Mouse (Mus musculus): ENCODE data around the gene Maff. TPM values are rescaled to one million over a fixed set of nuclear protein-coding genes. Genes with fewer than 3 reads are reported as not detected.

The Maff gene
- 10 to 100 TPM in 2 of 4 experiments, 1 to 10 TPM in 2; 5.7 to 11.1 (median 9.9) TPM for total RNA-seq (2022)

- DNase-seq (ENCODE audit: low spot score) = no peak
Observed at GRCm38 (mm10) chr15:79346051-79346793, at the start of gene Maff. Gene Maff, plus strand, starts transcription at chr15:79346621.

DNA sequence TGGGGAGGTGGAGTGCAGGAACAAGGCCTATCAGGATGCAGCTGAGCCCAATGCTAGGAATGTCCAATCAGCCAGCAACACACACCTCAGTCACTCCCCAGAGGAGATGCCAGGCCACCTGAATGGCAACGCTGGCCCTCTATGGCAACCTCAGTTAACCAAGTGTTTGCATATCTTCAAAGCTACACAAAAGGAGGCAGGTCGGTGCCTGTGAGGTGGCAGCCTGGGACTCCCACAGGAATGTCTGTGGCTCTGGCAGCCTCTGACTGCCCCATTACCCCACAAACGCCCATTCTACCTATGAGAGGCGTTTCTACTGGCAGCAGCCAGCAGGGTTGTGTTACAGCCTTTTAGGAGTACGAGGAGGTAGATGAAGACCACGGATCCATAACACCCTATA is 47.9 kb upstream of the Maff start:
- DNase-seq (ENCODE audit: low spot score) = no peak

- DNase-seq (ENCODE audit: low spot score) = no peak
Observed at GRCm38 (mm10) chr15:79299563-79300155, 46.8 kb upstream of the Maff start.

DNA sequence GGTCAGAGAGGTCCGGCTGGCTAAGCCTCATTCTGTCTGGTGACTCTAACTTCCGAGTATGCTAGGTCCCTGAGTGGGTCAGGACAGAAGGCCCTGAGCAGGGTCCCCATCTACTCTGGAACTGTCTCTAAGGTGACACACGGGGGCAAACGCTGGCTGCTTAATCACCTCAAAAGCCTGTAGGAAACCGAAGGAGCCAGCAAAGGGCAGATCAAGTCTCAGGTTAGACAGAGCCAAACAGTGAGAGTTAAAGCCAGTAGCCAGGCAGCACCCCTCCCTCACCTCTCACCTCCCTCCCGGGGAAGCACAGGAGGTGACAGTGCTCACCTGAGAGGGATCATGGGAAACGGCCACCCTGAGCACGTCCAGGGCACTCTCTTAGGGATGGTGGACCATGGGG is 42.7 kb upstream of the Maff start:
- DNase-seq (ENCODE audit: low spot score) = no peak

DNA sequence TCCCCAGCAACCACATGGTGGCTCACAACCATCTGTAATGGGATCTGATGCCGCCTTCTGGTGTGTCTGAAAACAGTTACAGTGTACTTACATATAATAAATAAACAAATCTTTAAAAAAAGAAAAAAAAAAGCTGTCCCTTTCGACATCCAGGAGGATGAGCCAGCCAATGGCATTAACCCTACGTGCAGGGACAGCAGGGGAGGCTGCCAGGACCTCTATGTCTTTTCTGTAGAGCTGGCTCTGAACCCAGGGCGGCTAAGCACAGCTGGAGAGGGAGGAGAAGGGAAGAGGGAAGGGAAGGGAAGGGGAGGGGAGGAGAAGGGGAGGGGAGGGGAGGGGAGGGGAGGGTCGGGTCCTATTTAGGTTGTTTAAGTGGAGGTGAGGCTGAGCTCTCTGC is 41.6 kb upstream of the Maff start:
- no peak for DNase-seq (ENCODE audit: low spot score)

- no peak for DNase-seq (ENCODE audit: low spot score)
Observed at GRCm38 (mm10) chr15:79306043-79306637, 40.3 kb upstream of the Maff start.

DNA sequence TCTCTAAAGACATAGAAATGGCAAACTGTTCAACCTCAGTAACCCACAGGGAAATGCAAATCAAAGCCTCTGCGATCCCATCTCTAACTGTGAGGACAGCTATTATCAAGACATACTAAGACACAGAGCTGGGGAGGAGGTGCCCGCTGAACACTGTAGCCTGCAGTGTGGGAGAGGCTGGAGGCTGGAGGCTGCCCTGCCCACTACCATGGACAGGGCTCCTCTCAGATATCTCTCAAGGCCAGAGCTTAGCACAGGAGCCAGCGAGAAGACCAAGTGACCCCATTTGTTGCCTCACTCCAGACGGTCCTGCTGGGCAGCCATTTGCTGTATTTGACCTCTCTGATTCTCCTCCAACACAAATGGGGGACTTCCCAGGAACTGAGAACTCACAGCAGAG is 38.6 kb upstream of the Maff start:
- no peak for DNase-seq (ENCODE audit: low spot score)

DNA sequence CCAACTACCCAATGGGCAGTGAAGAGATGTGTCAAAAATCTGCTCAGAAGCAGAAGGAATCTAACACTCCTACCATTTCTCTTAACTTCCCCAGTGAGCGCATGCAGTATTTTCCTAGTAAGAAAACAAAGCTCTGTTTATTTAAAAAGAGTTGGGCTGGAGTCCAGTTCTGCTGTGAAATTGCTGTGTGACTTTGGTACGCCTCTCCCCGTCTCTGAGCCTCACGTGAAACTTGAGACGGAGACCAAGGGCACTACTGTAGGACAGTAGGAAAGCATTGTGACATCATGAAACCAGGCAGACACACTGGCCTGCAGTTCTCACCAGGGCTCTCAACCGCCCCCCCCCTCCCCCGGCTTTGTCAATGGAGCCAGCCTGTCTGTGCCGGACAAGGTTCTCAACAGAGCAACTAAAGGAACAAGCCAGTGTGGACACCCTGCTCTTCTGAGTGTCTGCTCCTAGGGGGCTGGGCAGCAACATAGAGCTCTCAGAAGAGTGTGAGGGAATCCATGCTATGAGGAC is 32.5 kb upstream of the Maff start:
- no peak for DNase-seq (ENCODE audit: low spot score)

DNA sequence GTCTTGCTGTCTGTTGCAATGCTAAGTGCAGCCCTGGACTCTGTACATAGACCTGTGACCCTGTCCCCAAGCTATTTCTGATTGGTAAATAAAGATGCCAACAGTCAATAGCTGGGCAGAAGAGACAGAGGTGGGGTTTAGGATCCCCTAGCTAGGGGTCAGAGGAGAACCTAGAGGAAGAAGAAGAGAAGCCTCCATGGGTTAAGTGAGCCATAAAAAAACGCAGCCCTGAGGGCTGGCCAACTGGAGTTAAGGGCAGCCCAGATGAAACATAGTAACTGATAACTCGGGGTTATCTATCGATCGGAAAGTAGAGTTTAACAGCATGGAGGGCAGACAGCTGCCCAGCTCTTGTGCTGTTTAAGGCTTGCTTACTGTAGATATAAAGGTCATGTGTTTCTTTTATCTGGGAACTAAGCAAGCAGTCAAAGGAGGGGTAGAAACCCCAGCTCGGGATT is 24.7 kb upstream of the Maff start:
- DNase-seq (ENCODE audit: low spot score) = no peak

DNA sequence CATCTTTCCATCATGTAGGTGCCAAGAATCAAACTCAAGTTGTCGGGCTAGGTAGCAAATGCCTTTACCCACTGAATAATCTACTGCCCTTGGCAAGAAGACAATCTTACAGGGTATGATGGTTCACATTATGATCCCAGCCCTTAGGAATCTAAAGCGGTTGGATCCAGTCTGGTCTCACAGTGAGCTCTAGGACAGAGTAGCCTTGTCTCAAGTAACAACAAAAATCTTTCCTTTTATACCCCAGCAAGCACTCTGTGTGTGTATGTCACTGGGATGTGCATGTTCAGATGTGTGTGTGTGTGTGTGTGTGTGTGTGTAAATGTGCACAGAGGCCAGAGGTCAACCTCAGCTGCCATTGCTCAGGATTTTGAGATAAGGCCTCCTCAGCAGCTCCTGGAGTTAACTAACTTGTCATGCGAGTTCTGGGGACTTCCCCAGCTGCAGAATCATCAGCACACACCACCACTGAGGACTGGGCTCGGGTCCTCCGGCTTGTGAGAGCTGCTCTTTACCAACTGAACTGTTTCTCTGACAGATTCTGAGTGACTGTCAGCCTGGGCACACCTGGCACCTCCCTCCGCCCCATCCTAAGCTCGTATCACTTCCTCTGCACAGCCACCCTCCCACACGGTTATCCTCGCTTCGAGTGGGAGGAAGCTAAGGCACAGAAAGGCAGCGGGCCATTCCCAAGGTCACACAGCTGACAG is 24.0 kb upstream of the Maff start:
- no peak for DNase-seq (ENCODE audit: low spot score)

- peak; percentile 90 for DNase-seq (ENCODE audit: low spot score)
Observed at GRCm38 (mm10) chr15:79322991-79323790, 23.2 kb upstream of the Maff start.

DNA sequence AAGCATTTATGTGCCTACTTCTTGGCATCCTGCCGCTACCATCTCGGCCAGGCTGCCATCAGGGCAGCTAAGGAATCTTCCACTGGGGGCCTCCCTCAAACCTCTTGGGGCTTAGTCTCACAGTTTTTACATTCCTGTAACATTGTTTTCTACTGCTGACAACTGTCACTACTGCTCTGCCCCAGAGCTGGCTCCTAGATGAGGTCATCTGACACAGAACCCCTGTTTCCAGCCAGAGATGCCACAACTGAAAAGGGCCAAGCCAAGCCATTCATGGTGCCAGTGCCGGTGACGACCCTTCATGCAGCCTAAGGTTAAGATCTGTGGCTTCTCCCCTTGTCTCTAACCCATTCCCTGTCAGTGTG is 22.6 kb upstream of the Maff start:
- no peak for DNase-seq (ENCODE audit: low spot score)

- no peak for DNase-seq (ENCODE audit: low spot score)
Observed at GRCm38 (mm10) chr15:79324373-79324772, 22.0 kb upstream of the Maff start.

DNA sequence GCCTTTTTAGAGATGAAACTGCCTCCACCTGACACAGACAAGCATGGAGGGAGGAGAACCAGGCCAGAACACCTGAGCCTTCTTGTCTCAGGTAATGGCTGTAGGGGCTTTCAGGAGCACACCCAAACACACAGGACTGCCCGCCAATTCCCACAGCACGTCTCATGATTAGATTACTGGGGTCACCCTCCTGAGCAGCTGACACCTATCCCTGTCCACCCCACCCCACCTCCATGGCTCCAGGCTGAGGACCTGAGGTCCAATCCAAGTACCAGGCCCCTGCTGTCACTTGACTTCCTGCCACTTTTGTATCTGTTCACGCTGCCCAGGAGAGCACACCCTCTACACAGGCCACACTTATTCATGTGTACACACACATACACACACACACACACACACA is 20.7 kb upstream of the Maff start:
- DNase-seq (ENCODE audit: low spot score) = no peak

- DNase-seq (ENCODE audit: low spot score) = no peak
Observed at GRCm38 (mm10) chr15:79326264-79326663, 20.2 kb upstream of the Maff start.

- no peak for DNase-seq (ENCODE audit: low spot score)
Observed at GRCm38 (mm10) chr15:79326971-79327961, 19.2 kb upstream of the Maff start.

GRCm38 (mm10) chr15:79328058-79328938 is 18.1 kb upstream of the Maff start, which contains the start of gene Pla2g6:
Gene Pla2g6, minus strand, starts transcription at chr15:79328390.
- DNase-seq (ENCODE audit: low spot score) = peak; percentile 99

DNA sequence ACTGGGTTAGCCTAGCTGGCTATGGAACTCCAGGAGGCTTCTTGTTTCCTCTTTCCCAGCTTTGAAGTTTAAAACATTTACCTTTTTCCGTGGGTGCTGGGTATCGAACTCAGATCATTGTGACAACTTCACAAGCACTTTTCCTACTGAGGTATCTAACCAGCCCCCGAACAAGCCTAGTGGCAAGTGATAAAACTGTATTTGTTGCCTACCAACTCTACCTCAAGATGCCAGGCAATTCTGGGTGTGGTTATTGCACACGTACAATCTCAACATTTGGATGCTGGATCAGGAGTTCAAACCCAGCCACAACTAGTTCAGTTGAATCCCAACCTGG is 17.5 kb upstream of the Maff start:
- DNase-seq (ENCODE audit: low spot score) = no peak

- no peak for DNase-seq (ENCODE audit: low spot score)
Observed at GRCm38 (mm10) chr15:79329346-79329978, 17.0 kb upstream of the Maff start.

All from heart, adult 8-10 months (tissue).